Mouse (Mus musculus) CH12.LX (cell line): ENCODE results near the gene Cep170b. TPM values are rescaled to one million over a fixed set of nuclear protein-coding genes. Genes with fewer than 3 reads are reported as not detected.

Experiments
- DNase-seq: peaks from one replicate; pipeline ENCODE4 v3.0.0-alpha.2; 2013; ENCODE audit errors: extremely low read depth
- H3K27ac ChIP-seq: 2 replicates; pipeline ENCODE4 v1.5.1; 2012; ENCODE audit warnings: low read depth, mild to moderate bottlenecking, control low read depth, moderate library complexity; ENCODE audit not compliant: insufficient read depth
- H3K27me3 ChIP-seq: replicated peaks from 2 replicates; pipeline ENCODE3; 2012; ENCODE audit warnings: inconsistent platforms
- H3K36me3 ChIP-seq, 2 experiments: replicated peaks in 1 of 2; 2 replicates each; pipeline versions ENCODE3 to v1.6.1; 2012; ENCODE audit warnings: inconsistent platforms in 1 of 2, low read length in 1 of 2, mild to moderate bottlenecking in 1 of 2, mixed read lengths in 1 of 2, moderate library complexity in 1 of 2; ENCODE audit not compliant: control insufficient read depth in 1 of 2, insufficient read depth in 1 of 2
- H3K4me1 ChIP-seq, 2 experiments: 2 replicates each; pipeline ENCODE4 v1.6.1; 2012; ENCODE audit warnings: inconsistent platforms in 1 of 2, moderate library complexity in 1 of 2; ENCODE audit not compliant: insufficient read depth in 2 of 2, control insufficient read depth in 1 of 2
- H3K4me2 ChIP-seq: 2 replicates; pipeline ENCODE4 v1.6.1; 2012; ENCODE audit warnings: low read depth, mild to moderate bottlenecking, control low read depth; ENCODE audit not compliant: poor library complexity, insufficient read depth, severe bottlenecking
- H3K4me3 ChIP-seq, 3 experiments: fragments of 150-350 bp in 1 of 3; sonication (generic) in 1 of 3; replicated peaks in 1 of 3; 2 replicates each; pipeline versions ENCODE3 to v1.5.1; 2011 to 2012; ENCODE audit warnings: low read depth in 2 of 3, low read length in 2 of 3, mild to moderate bottlenecking in 2 of 3, moderate library complexity in 2 of 3, control low read depth in 1 of 3, improper control_type of control experiment in 1 of 3, inconsistent platforms in 1 of 3, mixed read lengths in 1 of 3; ENCODE audit not compliant: poor library complexity in 1 of 3
- H3K79me2 ChIP-seq: replicated peaks from 2 replicates; pipeline ENCODE4 v1.6.1; 2012; ENCODE audit warnings: mild to moderate bottlenecking, moderate library complexity; ENCODE audit not compliant: control insufficient read depth, poor library complexity, insufficient read depth, severe bottlenecking; ENCODE audit errors: extremely low read depth
- H3K9ac ChIP-seq: 2 replicates; pipeline ENCODE4 v1.6.1; 2012; ENCODE audit warnings: low read depth, mild to moderate bottlenecking, control low read depth, moderate library complexity; ENCODE audit not compliant: insufficient read depth
- H3K9me3 ChIP-seq: replicated peaks from 2 replicates; pipeline ENCODE3; 2012; ENCODE audit warnings: low read length, inconsistent platforms, mixed read lengths
- BHLHE40 ChIP-seq: IDR thresholded peaks from 2 replicates; pipeline ENCODE4 v1.6.1; 2011; ENCODE audit warnings: mild to moderate bottlenecking, low read depth, low read length, improper control_type of control experiment
- CHD1 ChIP-seq: IDR thresholded peaks from 2 replicates; pipeline ENCODE4 v1.6.1; 2012; ENCODE audit warnings: low read depth, low read length, improper control_type of control experiment, inconsistent platforms
- ELF1 ChIP-seq: IDR thresholded peaks from 2 replicates; pipeline ENCODE4 v1.6.1; 2014; ENCODE audit warnings: low read depth, mild to moderate bottlenecking, inconsistent platforms, low read length, improper control_type of control experiment
- EP300 ChIP-seq: IDR thresholded peaks from 2 replicates; pipeline ENCODE4 v1.6.1; 2011; ENCODE audit warnings: low read length, improper control_type of control experiment
- JUN ChIP-seq: IDR thresholded peaks from 2 replicates; pipeline ENCODE4 v1.6.1; 2011; ENCODE audit warnings: low read depth, mild to moderate bottlenecking, low read length, improper control_type of control experiment, moderate library complexity; ENCODE audit not compliant: insufficient read depth
- MEF2A ChIP-seq: IDR thresholded peaks from 2 replicates; pipeline ENCODE4 v1.6.1; 2014; ENCODE audit warnings: low read depth, mild to moderate bottlenecking, inconsistent platforms, low read length, improper control_type of control experiment, borderline replicate concordance
- NELFE ChIP-seq: IDR thresholded peaks from 2 replicates; pipeline ENCODE4 v1.6.1; 2011; ENCODE audit warnings: low read depth, low read length, improper control_type of control experiment
- NRF1 ChIP-seq: IDR thresholded peaks from 2 replicates; pipeline ENCODE4 v1.6.1; 2014; ENCODE audit warnings: low read depth, mild to moderate bottlenecking, inconsistent platforms, low read length, improper control_type of control experiment, moderate library complexity
- RAD21 ChIP-seq: IDR thresholded peaks from 2 replicates; pipeline ENCODE4 v1.6.1; 2011; ENCODE audit warnings: low read depth, mild to moderate bottlenecking, low read length, improper control_type of control experiment, moderate library complexity
- RCOR1 ChIP-seq: conservative IDR thresholded peaks from 2 replicates; pipeline ENCODE4 v1.6.1; 2012; ENCODE audit warnings: low read depth, mild to moderate bottlenecking, inconsistent platforms, low read length, improper control_type of control experiment
- TCF12 ChIP-seq: IDR thresholded peaks from 2 replicates; pipeline ENCODE4 v1.6.1; 2014; ENCODE audit warnings: low read depth, mild to moderate bottlenecking, inconsistent platforms, low read length, improper control_type of control experiment
- dilution Hi-C: fragments of 300-500 bp; cut with MboI; formaldehyde crosslinking; loops from 2 replicates; pipeline ENCODE4 v1.14.3; 2020; ENCODE audit warnings: low sequenced_read_pairs; ENCODE audit not compliant: extremely low pct_unique_long_range_greater_than_20kb, extremely low pct_ligation_motif_present
- in situ Hi-C: fragments of 300-500 bp; cut with MboI; formaldehyde crosslinking; loops from 3 replicates; pipeline ENCODE4 v1.14.3; 2019; ENCODE audit warnings: low sequenced_read_pairs, low pct_ligation_motif_present, low pct_unique_long_range_greater_than_20kb, mixed read lengths
- polyA plus RNA-seq: library from polyadenylated mRNA; unstranded; fragments of >175 nt; gene quantifications from 2 replicates; pipeline ENCODE4 v1.2.1, GENCODE M21; 2012; ENCODE audit warnings: low read depth; ENCODE audit not compliant: insufficient read length
- total RNA-seq, 2 experiments: library from RNA; depleted of rRNA; stranded (reverse); fragments of 300-350 nt in 1 of 2; fragments of >200 nt in 1 of 2; gene quantifications; 2 replicates each; pipeline ENCODE4 v1.2.3; 2012 to 2014

Cep170b gene
- total and polyA plus RNA-seq, 3 experiments, result 39.1 to 63.1 (median 48.1) TPM

- Histone ChIP-seq H3K9ac (peak overlapping the region; percentile 32; the same call in 1 of the 2 replicates), H3K9me3 (no peaks in the 10 kb centered on the region), H3K27me3 (peaks cover 40% of the 10 kb centered on the region), H3K36me3 (no peaks in the 10 kb centered on the region), H3K4me3 (peak overlapping the region in 2 of 3 experiments; percentile 58 to 67), H3K4me1 (peaks cover 11 to 20% of the 10 kb centered on the region in 2 experiments), H3K79me2 (no peaks in the 10 kb centered on the region), H3K27ac (no peak overlapping the region), H3K4me2 (peak overlapping the region; percentile 61; the same call in 1 of the 2 replicates)
- dilution Hi-C loops (no loop called here), in situ Hi-C loops (no loop called here)
- no peak for TF ChIP-seq BHLHE40
- TF ChIP-seq TCF12, result 0 out of 2 replicates have a peak, but pooled peaks have one; percentile 8
- TF ChIP-seq CHD1, result no peak
- no peak for TF ChIP-seq NELFE
- TF ChIP-seq ELF1, result 0 out of 2 replicates have a peak, but pooled peaks have one; percentile 28
- no peak for DNase-seq
Measured at GRCm38 (mm10) chr12:112721424-112722239, 1.4 kb downstream of the Cep170b start.

- Histone ChIP-seq H3K4me1 (peaks cover 11 to 20% of the 10 kb centered on the region in 2 experiments), H3K27ac (no peak overlapping the region), H3K9ac (peak overlapping the region; percentile 32; the same call in 1 of the 2 replicates), H3K9me3 (no peaks in the 10 kb centered on the region), H3K36me3 (no peaks in the 10 kb centered on the region), H3K4me2 (peak overlapping the region; percentile 61), H3K79me2 (no peaks in the 10 kb centered on the region), H3K27me3 (peaks cover 48% of the 10 kb centered on the region), H3K4me3 (peak overlapping the region; percentile 42 to 67 (median 58))
- no peak for DNase-seq
- in situ Hi-C loops, result no loop called here
- dilution Hi-C loops, result no loop called here
- TF ChIP-seq MEF2A (no peak), NRF1 (peak; percentile 64)
Measured at GRCm38 (mm10) chr12:112722240-112723027, 2.2 kb downstream of the Cep170b start.

GRCm38 (mm10) chr12:112723028-112723330 lies 2.7 kb downstream of the Cep170b start:
- Histone ChIP-seq H3K27me3 (peaks cover 48% of the 10 kb centered on the region), H3K9ac (peak overlapping the region; percentile 32; the same call in 1 of the 2 replicates)
- dilution Hi-C loops, result no loop called here

More at GRCm38 (mm10) chr12:112723028-112723330, 2.7 kb downstream of the Cep170b start:
- Histone ChIP-seq H3K4me2 (peak overlapping the region; percentile 61), H3K4me1 (peaks cover 11 to 20% of the 10 kb centered on the region in 2 experiments), H3K4me3 (peak overlapping the region; percentile 42 to 67 (median 58)), H3K36me3 (no peaks in the 10 kb centered on the region), H3K9me3 (no peaks in the 10 kb centered on the region), H3K27ac (no peak overlapping the region), H3K79me2 (no peaks in the 10 kb centered on the region)
- in situ Hi-C loops, result no loop called here
- no peak for DNase-seq
- TF ChIP-seq RAD21 (no peak), EP300 (no peak), RCOR1 (no peak), JUN (no peak)
